Mouse (Mus musculus) MEL (cell line): Measurements from ENCODE around the gene Rxfp3. TPM values are rescaled to one million over a fixed set of nuclear protein-coding genes. Genes with fewer than 3 reads are reported as not detected.

Source experiments
- DNase-seq: peaks from one replicate; pipeline ENCODE4 v3.0.0; 2011; ENCODE audit warnings: low read depth, low spot score
- H3K27ac ChIP-seq: 2 replicates; pipeline ENCODE4 v1.5.1; 2012; ENCODE audit warnings: low read depth, mild to moderate bottlenecking, control low read depth, low read length, moderate library complexity; ENCODE audit not compliant: control insufficient read depth
- H3K27me3 ChIP-seq, 2 experiments: fragments of 150-350 bp in 1 of 2; sonication (generic) in 1 of 2; 2 replicates each; pipeline ENCODE4 v1.6.1; 2012; ENCODE audit warnings: low read length in 2 of 2, mild to moderate bottlenecking in 2 of 2, improper control_type of control experiment in 1 of 2, moderate library complexity in 1 of 2; ENCODE audit not compliant: insufficient read depth in 2 of 2, control insufficient read depth in 1 of 2
- H3K36me3 ChIP-seq, 2 experiments: 2 replicates each; pipeline ENCODE4 v1.6.1; 2012 to 2014; ENCODE audit warnings: low read length in 2 of 2, improper control_type of control experiment in 1 of 2, inconsistent platforms in 1 of 2, mild to moderate bottlenecking in 1 of 2; ENCODE audit not compliant: insufficient read depth in 2 of 2, control insufficient read depth in 1 of 2
- H3K4me1 ChIP-seq, 2 experiments: fragments of 150-350 bp in 1 of 2; sonication (generic) in 1 of 2; 2 replicates each; pipeline ENCODE4 v1.6.1; 2012; ENCODE audit warnings: low read length in 2 of 2, improper control_type of control experiment in 1 of 2, mild to moderate bottlenecking in 1 of 2; ENCODE audit not compliant: insufficient read depth in 2 of 2, control insufficient read depth in 1 of 2
- H3K4me3 ChIP-seq, 2 experiments: fragments of 150-350 bp in 1 of 2; sonication (generic) in 1 of 2; 2 replicates each; pipeline ENCODE4 v1.5.1; 2012; ENCODE audit warnings: low read depth in 2 of 2, low read length in 2 of 2, mild to moderate bottlenecking in 2 of 2, moderate library complexity in 2 of 2, control low read depth in 1 of 2, improper control_type of control experiment in 1 of 2; ENCODE audit not compliant: control insufficient read depth in 1 of 2, insufficient read depth in 1 of 2
- H3K79me2 ChIP-seq: 2 replicates; pipeline ENCODE4 v1.6.1; 2012; ENCODE audit warnings: mild to moderate bottlenecking, low read length, moderate library complexity; ENCODE audit not compliant: control insufficient read depth, poor library complexity, insufficient read depth
- H3K9ac ChIP-seq: 2 replicates; pipeline ENCODE4 v1.6.1; 2012; ENCODE audit warnings: low read depth, mild to moderate bottlenecking, control low read depth, low read length, moderate library complexity; ENCODE audit not compliant: control insufficient read depth, poor library complexity, severe bottlenecking
- H3K9me3 ChIP-seq: fragments of 150-350 bp; sonication (generic); replicated peaks from 2 replicates; pipeline ENCODE4 v1.6.1; 2012; ENCODE audit warnings: mild to moderate bottlenecking, low read length, improper control_type of control experiment, moderate library complexity; ENCODE audit not compliant: insufficient read depth
- CHD1 ChIP-seq: IDR thresholded peaks from 2 replicates; pipeline ENCODE4 v1.6.1; 2012; ENCODE audit warnings: low read depth, mild to moderate bottlenecking, inconsistent platforms, low read length, improper control_type of control experiment
- ELF1 ChIP-seq: IDR thresholded peaks from 2 replicates; pipeline ENCODE4 v1.6.1; 2014; ENCODE audit warnings: low read depth, mild to moderate bottlenecking, inconsistent platforms, low read length, improper control_type of control experiment, moderate library complexity
- EP300 ChIP-seq, 2 experiments: IDR thresholded peaks; 2 replicates each; pipeline ENCODE4 v1.6.1; 2011; ENCODE audit warnings: improper control_type of control experiment in 2 of 2, low read length in 2 of 2, low read depth in 1 of 2, mild to moderate bottlenecking in 1 of 2
- ETS1 ChIP-seq: IDR thresholded peaks from 2 replicates; pipeline ENCODE4 v1.6.1; 2012; ENCODE audit warnings: low read depth, mild to moderate bottlenecking, inconsistent platforms, low read length, improper control_type of control experiment, moderate library complexity
- GABPA ChIP-seq: IDR thresholded peaks from 2 replicates; pipeline ENCODE4 v1.6.1; 2012; ENCODE audit warnings: low read depth, mild to moderate bottlenecking, inconsistent platforms, low read length, improper control_type of control experiment, moderate library complexity
- GATA1 ChIP-seq: IDR thresholded peaks from 2 replicates; pipeline ENCODE4 v1.6.1; 2011; ENCODE audit warnings: low read depth, low read length, improper control_type of control experiment
- MAFK ChIP-seq: IDR thresholded peaks from 2 replicates; pipeline ENCODE4 v1.6.1; 2011; ENCODE audit warnings: low read depth, mild to moderate bottlenecking, low read length, improper control_type of control experiment, borderline replicate concordance
- MEF2A ChIP-seq: IDR thresholded peaks from 2 replicates; pipeline ENCODE4 v1.6.1; 2014; ENCODE audit warnings: low read depth, mild to moderate bottlenecking, inconsistent platforms, low read length, improper control_type of control experiment; ENCODE audit not compliant: poor library complexity, insufficient replicate concordance, severe bottlenecking; ENCODE audit errors: extremely low read depth
- NRF1 ChIP-seq: IDR thresholded peaks from 2 replicates; pipeline ENCODE4 v1.6.1; 2014; ENCODE audit warnings: low read depth, mild to moderate bottlenecking, inconsistent platforms, low read length, improper control_type of control experiment, moderate library complexity; ENCODE audit not compliant: poor library complexity, insufficient read depth, severe bottlenecking
- RCOR1 ChIP-seq: IDR thresholded peaks from 2 replicates; pipeline ENCODE4 v1.6.1; 2012; ENCODE audit warnings: low read depth, mild to moderate bottlenecking, inconsistent platforms, low read length, improper control_type of control experiment
- TAL1 ChIP-seq: IDR thresholded peaks from 2 replicates; pipeline ENCODE4 v1.6.1; 2012; ENCODE audit warnings: mild to moderate bottlenecking, inconsistent platforms, low read length, moderate library complexity, mixed read lengths
- TBP ChIP-seq: IDR thresholded peaks from 2 replicates; pipeline ENCODE4 v1.8.0; 2011; ENCODE audit warnings: low read depth, low read length, improper control_type of control experiment
- USF2 ChIP-seq, 2 experiments: IDR thresholded peaks; 2 replicates each; pipeline ENCODE4 v1.6.1; 2011 to 2012; ENCODE audit warnings: improper control_type of control experiment in 2 of 2, low read length in 2 of 2, borderline replicate concordance in 1 of 2, inconsistent platforms in 1 of 2, low read depth in 1 of 2, mild to moderate bottlenecking in 1 of 2; ENCODE audit not compliant: insufficient read depth in 1 of 2
- ZC3H11A ChIP-seq: IDR thresholded peaks from 2 replicates; pipeline ENCODE4 v1.6.1; 2012; ENCODE audit warnings: low read depth, mild to moderate bottlenecking, inconsistent platforms, low read length, improper control_type of control experiment
- polyA plus RNA-seq, 2 experiments: library from polyadenylated mRNA; stranded (reverse) in 1 of 2; unstranded in 1 of 2; fragments of >175 nt in 1 of 2; fragments of >200 nt in 1 of 2; gene quantifications; 2 replicates each; pipeline versions ENCODE4 v1.2.1 to v1.2.4; 2012; ENCODE audit warnings: low replicate concordance in 2 of 2, low read depth in 1 of 2; ENCODE audit not compliant: insufficient read length in 2 of 2, insufficient read depth in 1 of 2, missing spikeins in 1 of 2
- total RNA-seq: library from RNA; depleted of rRNA; stranded (reverse); fragments of 300-350 nt; gene quantifications from 2 replicates; pipeline ENCODE4 v1.2.3, GENCODE M21; 2012

Rxfp3 gene
- total and polyA plus RNA-seq, 3 experiments, result not detected

- no peaks in the 10 kb centered on the region for H3K9me3 ChIP-seq
- H3K9ac ChIP-seq, result no peak overlapping the region
- H3K4me3 ChIP-seq, result no peak overlapping the region
- no peak overlapping the region for H3K27ac ChIP-seq
- no peaks in the 10 kb centered on the region for H3K27me3 ChIP-seq
- H3K36me3 ChIP-seq, result no peaks in the 10 kb centered on the region
- H3K4me1 ChIP-seq, result no peaks in the 10 kb centered on the region
- TF ChIP-seq TAL1 (no peak), TBP (no peak), NRF1 (no peak), MAFK (no peak), ETS1 (no peak), GATA1 (no peak), GABPA (no peak), USF2 (IDR thresholded peaks at IDR 0.05; ENCODE audit: borderline replicate concordance in 1 of 2, insufficient read depth in 1 of 2, low read depth in 1 of 2, low read length in 2 of 2) (no peak), EP300 (IDR thresholded peaks at IDR 0.05; ENCODE audit: low read depth in 1 of 2, low read length in 2 of 2) (no peak), ZC3H11A (no peak), CHD1 (no peak), ELF1 (no peak)
- H3K79me2 ChIP-seq, result no peaks in the 10 kb centered on the region
- no peak for DNase-seq
Observed at GRCm38 (mm10) chr15:11065528-11066171, 27.9 kb upstream of the Rxfp3 start.

GRCm38 (mm10) chr15:11064558-11065411 lies 27.0 kb upstream of the Rxfp3 start, which contains the start of gene Adamts12:
Adamts12 (plus strand) TSS chr15:11064790.
- Histone ChIP-seq H3K27ac (no peak within 1 kb of the TSS), H3K9ac (no peak within 1 kb of the TSS)

More at GRCm38 (mm10) chr15:11064558-11065411, 27.0 kb upstream of the Rxfp3 start, which contains the start of gene Adamts12:
- Histone ChIP-seq H3K4me3 (no peak within 1 kb of the TSS), H3K4me1 (no peaks in the 10 kb centered on the region), H3K9me3 (no peaks in the 10 kb centered on the region), H3K79me2 (no peaks in the 10 kb centered on the region), H3K27me3 (no peaks in the 10 kb centered on the region)
- TF ChIP-seq RCOR1 (no peak), MEF2A (no peak)
- TF ChIP-seq, all 39 proteins: peak for 0
- DNase-seq, result no peak
- no peaks in the 10 kb centered on the region for H3K36me3 ChIP-seq
